Mouse (Mus musculus) hindbrain, embryonic 11.5 days (tissue): Measurements from ENCODE around the gene Fli1. TPM values are rescaled to one million over a fixed set of nuclear protein-coding genes. Genes with fewer than 3 reads are reported as not detected.

ENCODE experiments used
- ATAC-seq: fragments of 200-750 bp; cut with Nextera tagmentation; 2 replicates; pipeline ENCODE4 v1.8.0; 2017; ENCODE audit warnings: mild to moderate bottlenecking, moderate TSS enrichment, moderate library complexity; ENCODE audit not compliant: low FRiP score
- DNase-seq: peaks from one replicate; pipeline ENCODE4 v3.0.0-alpha.2; 2015; ENCODE audit warnings: low spot score
- H3K27ac ChIP-seq: fragments of 300-500 bp; sonication (generic); 2 replicates; pipeline ENCODE4 v1.5.1; 2014; ENCODE audit warnings: mild to moderate bottlenecking, low read depth, low read length
- H3K27me3 ChIP-seq: fragments of 300-500 bp; sonication (generic); 2 replicates; pipeline ENCODE4 v1.6.1; 2014; ENCODE audit warnings: mild to moderate bottlenecking, low read length, moderate library complexity, mixed read lengths; ENCODE audit not compliant: control insufficient read depth, insufficient read depth
- H3K36me3 ChIP-seq: fragments of 300-500 bp; sonication (generic); 2 replicates; pipeline ENCODE4 v1.6.1; 2014; ENCODE audit warnings: mild to moderate bottlenecking, low read length, moderate library complexity, mixed read lengths; ENCODE audit not compliant: control insufficient read depth, insufficient read depth
- H3K4me1 ChIP-seq: fragments of 300-500 bp; sonication (generic); replicated peaks from 2 replicates; pipeline ENCODE4 v1.6.1; 2014; ENCODE audit warnings: low read length, mixed read lengths; ENCODE audit not compliant: control insufficient read depth, insufficient read depth
- H3K4me2 ChIP-seq: fragments of 300-500 bp; sonication (generic); replicated peaks from 2 replicates; pipeline ENCODE4 v1.6.1; 2014; ENCODE audit warnings: mild to moderate bottlenecking, low read depth, low read length
- H3K4me3 ChIP-seq: fragments of 300-500 bp; sonication (generic); 2 replicates; pipeline ENCODE4 v1.5.1; 2014; ENCODE audit warnings: low read depth, low read length
- H3K9ac ChIP-seq: fragments of 300-500 bp; sonication (generic); 2 replicates; pipeline ENCODE4 v1.6.1; 2014; ENCODE audit warnings: low read depth, low read length
- H3K9me3 ChIP-seq: fragments of 300-500 bp; sonication (generic); 2 replicates; pipeline ENCODE4 v1.6.1; 2016; ENCODE audit warnings: low read length; ENCODE audit not compliant: control insufficient read depth
- WGBS: fragments of 180-500 bp; shearing (Covaris S2); extraction: QIAGEN DNeasy Blood & Tissue Kit; methylation state at CpG from one replicate; pipeline ENCODE4 v1.1.7; 2014; 5-methylcytosine and 5-hydroxymethylcytosine counted together
- polyA plus RNA-seq: library from polyadenylated mRNA; unstranded; fragments of >200 nt; fragmentation: Nextera tagmentation; extraction: Ambion mirVana; gene quantifications from 2 replicates; pipeline ENCODE4 v1.2.1, GENCODE M21; 2014

Fli1 gene
- polyA plus RNA-seq, 1 experiment from 2014 or later: 22.2 TPM

DNA sequence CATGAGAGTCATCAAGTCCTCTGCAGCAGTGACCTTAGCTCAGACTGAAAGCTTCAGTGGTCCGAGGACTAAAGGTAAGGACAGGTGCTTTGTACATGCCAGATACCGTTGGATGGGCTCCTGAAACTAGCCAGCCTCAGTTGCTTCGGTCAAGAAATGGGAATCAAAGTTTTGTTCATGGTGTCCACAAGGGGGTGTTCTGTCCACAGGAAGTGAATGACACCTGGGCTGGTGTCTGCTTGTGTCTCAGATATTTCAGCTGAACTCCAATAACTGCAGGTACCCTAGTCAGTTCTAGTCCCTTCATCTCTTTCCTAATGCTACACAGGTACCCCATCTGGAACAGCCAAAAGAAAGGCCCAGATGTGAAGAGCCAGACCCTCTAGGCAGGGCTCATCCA lies 86.0 kb downstream of the Fli1 start:
- no peak overlapping the region for H3K4me3 ChIP-seq
- no peak overlapping the region for H3K9ac ChIP-seq
- no peaks in the 10 kb centered on the region for H3K36me3 ChIP-seq
- no peak overlapping the region for H3K27ac ChIP-seq
- no peaks in the 10 kb centered on the region for H3K27me3 ChIP-seq
- H3K4me1 ChIP-seq: no peaks in the 10 kb centered on the region
- WGBS: 83% methylated on average over 3 of the region's 3 CpGs
- DNase-seq (no peak), ATAC-seq (no peak)
- no peaks in the 10 kb centered on the region for H3K9me3 ChIP-seq
- no peak overlapping the region for H3K4me2 ChIP-seq

DNA sequence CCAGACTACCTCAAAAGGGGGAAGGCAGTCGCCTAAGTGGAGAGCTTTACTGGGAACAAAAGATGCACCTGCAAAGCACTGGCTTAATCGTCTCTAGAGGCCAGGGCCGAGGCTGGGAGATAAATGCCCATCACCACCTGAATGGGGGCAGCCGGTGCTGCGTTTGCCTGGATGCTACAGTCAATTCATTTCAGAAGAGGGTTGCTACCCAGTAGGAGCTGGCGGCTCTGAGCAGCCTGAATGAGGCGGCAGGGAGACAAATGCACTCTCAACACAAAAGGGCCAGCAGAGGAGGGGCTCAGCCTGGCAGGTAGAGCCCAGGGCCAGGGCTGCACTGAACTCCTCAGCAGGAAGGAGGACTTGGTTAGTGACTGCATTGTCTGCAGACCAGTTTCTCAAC lies 92.5 kb downstream of the Fli1 start:
- no peaks in the 10 kb centered on the region for H3K9me3 ChIP-seq
- WGBS: 17% methylated on average over 7 of the region's 7 CpGs
- no peaks in the 10 kb centered on the region for H3K27me3 ChIP-seq
- ATAC-seq: no peak
- H3K36me3 ChIP-seq: no peaks in the 10 kb centered on the region
- H3K27ac ChIP-seq: no peak overlapping the region
- no peak overlapping the region for H3K9ac ChIP-seq
- H3K4me1 ChIP-seq: no peaks in the 10 kb centered on the region
- no peak overlapping the region for H3K4me2 ChIP-seq
- H3K4me3 ChIP-seq: no peak overlapping the region
- no peak for DNase-seq

DNA sequence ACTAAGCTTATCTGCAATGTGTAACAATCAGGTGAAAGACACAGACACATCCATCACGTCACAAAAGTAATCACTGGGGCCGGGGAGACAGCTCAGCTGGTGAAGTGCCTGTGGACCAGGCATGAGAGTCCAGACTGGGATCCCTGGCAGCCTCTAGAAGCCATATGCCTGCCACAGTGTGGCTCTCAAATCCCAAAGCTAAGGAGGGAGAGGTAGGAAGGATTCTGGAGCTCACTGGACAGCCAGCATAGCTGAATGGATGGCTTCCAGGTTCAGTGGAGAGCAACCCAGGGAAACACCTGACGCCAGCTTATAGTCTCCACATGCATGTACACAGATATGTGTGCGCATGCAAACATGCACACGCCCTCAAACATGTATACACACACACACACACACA lies 93.9 kb downstream of the Fli1 start:
- no peak overlapping the region for H3K27ac ChIP-seq
- no peak overlapping the region for H3K4me2 ChIP-seq
- no peak overlapping the region for H3K4me3 ChIP-seq
- DNase-seq (no peak), ATAC-seq (no peak)
- H3K36me3 ChIP-seq: no peaks in the 10 kb centered on the region
- WGBS: 82% methylated on average over 5 of the region's 5 CpGs
- H3K9ac ChIP-seq: no peak overlapping the region
- H3K4me1 ChIP-seq: no peaks in the 10 kb centered on the region
- no peaks in the 10 kb centered on the region for H3K9me3 ChIP-seq
- no peaks in the 10 kb centered on the region for H3K27me3 ChIP-seq

DNA sequence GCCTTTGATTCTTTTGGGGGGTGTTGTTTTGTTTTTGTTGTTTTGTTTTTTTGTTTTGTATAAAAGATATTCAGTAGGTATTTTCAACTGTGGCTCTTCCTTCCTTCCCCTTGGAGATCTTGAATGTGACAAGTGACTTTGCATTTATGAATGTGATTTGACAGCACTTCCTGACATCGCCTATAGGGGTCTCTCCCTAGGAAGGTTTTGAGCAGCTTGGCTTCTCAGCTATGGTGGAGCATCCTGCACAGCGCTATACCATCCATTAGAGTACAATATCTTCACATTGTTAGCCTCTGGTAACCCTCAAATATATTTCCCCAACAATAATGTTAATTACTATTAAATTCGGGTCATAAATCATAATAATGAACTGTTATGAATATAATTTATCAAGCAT lies 96.9 kb downstream of the Fli1 start:
- no peaks in the 10 kb centered on the region for H3K4me1 ChIP-seq
- H3K9me3 ChIP-seq: no peaks in the 10 kb centered on the region
- 60% methylated on average over 3 of the region's 3 CpGs for WGBS
- H3K36me3 ChIP-seq: no peaks in the 10 kb centered on the region
- DNase-seq: peak; percentile 39
- no peak for ATAC-seq
- H3K4me3 ChIP-seq: no peak overlapping the region
- no peak overlapping the region for H3K4me2 ChIP-seq
- no peaks in the 10 kb centered on the region for H3K27me3 ChIP-seq
- no peak overlapping the region for H3K27ac ChIP-seq
- no peak overlapping the region for H3K9ac ChIP-seq

DNA sequence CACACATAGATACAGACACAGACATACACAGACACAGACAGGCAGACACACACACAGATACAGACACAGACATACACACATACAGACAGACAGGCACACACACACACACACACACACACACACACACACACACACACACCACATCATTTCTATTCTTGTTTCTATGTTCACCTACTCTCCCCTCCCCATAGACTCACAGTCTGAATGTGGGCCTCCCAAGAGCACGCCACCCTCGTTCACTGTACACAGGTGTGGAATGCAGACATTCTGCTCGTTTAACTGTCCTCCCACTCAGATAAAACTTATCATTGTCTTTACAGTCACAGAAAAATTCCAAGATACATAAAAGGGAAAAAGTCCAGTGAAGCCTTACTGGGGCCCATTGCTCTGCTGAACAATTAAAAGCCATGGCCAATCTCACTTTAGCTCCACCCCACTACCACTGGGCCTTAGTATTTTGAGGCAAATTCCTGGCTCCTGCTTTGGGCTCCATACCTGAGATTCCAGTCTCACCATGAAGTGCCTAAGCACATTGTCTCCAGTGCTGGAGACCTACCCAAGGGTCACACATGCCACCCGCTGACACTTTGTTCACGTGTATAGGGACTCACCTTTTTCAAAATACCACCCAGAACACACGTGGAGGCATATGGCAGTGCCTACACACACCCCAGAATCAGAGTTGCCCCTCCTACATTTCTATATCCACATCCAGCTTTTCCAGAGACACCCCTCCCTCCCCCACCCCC lies 98.0 kb downstream of the Fli1 start:
- Histone ChIP-seq H3K27ac (no peak overlapping the region), H3K4me1 (no peaks in the 10 kb centered on the region), H3K4me3 (no peak overlapping the region), H3K4me2 (no peak overlapping the region), H3K36me3 (no peaks in the 10 kb centered on the region), H3K9ac (no peak overlapping the region), H3K27me3 (no peaks in the 10 kb centered on the region), H3K9me3 (no peaks in the 10 kb centered on the region)
- DNase-seq (no peak), ATAC-seq (no peak)
- 77% methylated on average over 6 of the region's 6 CpGs for WGBS

DNA sequence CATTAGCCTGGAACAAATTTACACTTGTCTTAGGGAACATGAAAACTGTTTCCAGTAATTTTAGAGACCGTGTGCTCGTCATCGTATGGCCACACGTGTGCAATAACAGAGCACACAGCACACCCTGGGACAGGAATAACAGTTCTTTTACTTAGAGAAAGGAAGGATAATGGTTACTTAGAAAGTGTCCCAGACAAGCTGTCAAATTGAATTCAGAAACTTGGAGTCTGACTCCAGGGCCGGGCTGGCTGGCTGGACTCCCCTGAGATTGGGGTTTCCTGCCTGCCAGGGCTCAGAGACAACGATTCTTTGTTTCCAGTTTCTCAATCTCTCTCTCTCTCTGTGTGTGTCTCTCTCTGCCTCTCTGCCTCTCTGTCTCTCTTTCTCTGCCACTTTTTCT lies 98.8 kb downstream of the Fli1 start:
- Histone ChIP-seq H3K27me3 (no peaks in the 10 kb centered on the region), H3K4me3 (no peak overlapping the region), H3K9me3 (no peaks in the 10 kb centered on the region), H3K36me3 (no peaks in the 10 kb centered on the region), H3K4me2 (no peak overlapping the region), H3K4me1 (no peaks in the 10 kb centered on the region), H3K27ac (no peak overlapping the region), H3K9ac (no peak overlapping the region)
- DNase-seq (peak; percentile 38), ATAC-seq (no peak)
- WGBS: 51% methylated on average over 6 of the region's 6 CpGs

DNA sequence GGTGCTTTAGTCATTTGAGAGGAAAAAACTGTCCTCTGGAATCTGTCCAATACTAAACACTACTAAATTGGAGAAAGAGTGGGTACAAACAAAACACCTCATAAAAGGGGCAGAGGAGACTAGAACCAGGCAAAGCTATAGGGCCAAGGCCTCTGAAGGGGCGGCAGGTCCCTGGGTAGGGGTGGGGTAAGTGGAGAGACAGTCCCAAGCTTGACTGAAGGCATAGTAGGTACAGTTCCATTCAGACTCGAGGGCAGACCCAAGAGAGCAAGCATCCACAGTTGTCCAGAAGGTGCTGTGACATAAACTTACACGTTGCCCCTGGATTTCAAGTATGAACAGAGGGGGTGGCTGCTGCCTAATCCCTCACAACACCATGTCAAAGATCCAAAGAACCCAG lies 99.5 kb downstream of the Fli1 start:
- Histone ChIP-seq H3K27me3 (no peaks in the 10 kb centered on the region), H3K36me3 (no peaks in the 10 kb centered on the region), H3K4me3 (no peak overlapping the region), H3K9ac (no peak overlapping the region), H3K4me1 (no peaks in the 10 kb centered on the region), H3K9me3 (no peaks in the 10 kb centered on the region), H3K4me2 (no peak overlapping the region), H3K27ac (no peak overlapping the region)
- 71% methylated on average over 3 of the region's 3 CpGs for WGBS
- DNase-seq (no peak), ATAC-seq (no peak)

DNA sequence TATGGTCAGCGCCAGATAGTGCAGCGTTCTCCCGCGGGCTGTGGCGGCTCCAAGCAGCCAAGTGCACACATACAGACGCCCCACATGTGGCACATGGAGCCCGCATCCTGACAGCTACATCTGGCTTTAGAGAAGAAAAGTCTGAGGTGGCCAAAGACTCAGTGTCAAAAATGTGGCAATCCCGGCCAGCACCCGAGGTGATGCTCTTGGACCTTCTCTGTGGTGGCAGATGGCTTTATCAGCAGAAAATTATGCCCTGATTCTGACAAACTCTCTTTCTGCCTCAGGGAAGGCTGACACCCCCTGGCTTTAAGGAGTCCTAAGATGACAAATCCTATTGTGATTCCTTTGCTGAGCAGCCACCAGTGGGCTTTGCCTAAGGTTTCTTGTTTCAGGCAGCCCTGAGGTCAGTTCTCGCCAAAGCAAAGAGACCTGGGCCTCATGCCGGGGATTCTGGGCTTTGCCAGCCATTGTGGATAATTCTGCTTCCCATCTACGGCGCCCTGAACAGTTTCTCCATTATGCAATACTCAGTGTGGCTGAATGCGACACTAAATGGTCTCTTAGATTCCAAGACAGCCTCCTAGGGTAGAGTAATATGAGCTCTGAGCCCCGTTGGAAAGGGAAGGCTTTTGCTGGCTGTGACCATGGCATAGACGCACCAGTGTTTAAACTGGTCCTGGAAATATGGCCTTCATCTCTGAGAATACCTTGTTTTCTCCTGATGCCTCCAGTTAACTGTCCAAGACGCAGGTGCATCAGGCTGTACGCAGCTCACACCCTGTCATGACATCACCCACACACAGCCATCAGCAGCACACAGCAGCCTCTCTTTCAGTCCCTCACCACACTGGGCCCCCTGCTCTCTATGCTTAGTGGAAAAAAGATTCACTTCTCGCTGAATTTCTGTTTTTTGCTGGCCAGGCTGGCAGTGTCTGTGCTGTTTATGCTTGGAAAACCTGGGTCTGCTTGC lies 108.1 kb downstream of the Fli1 start:
- no peak for DNase-seq
- no peak overlapping the region for H3K4me3 ChIP-seq
- H3K27ac ChIP-seq: no peak overlapping the region
- no peaks in the 10 kb centered on the region for H3K27me3 ChIP-seq
- 78% methylated on average over 19 of the region's 19 CpGs for WGBS
- no peak overlapping the region for H3K4me2 ChIP-seq
- H3K36me3 ChIP-seq: no peaks in the 10 kb centered on the region
- H3K9me3 ChIP-seq: no peaks in the 10 kb centered on the region
- no peak overlapping the region for H3K9ac ChIP-seq
- H3K4me1 ChIP-seq: no peaks in the 10 kb centered on the region; the same call in 1 of the 2 replicates
- ATAC-seq: no peak
